Mouse (Mus musculus) bone marrow macrophage, adult 2 months (primary cell): ENCODE measurements around the gene Spata32.

Experiments
- CTCF ChIP-seq: IDR thresholded peaks from 2 replicates; pipeline ENCODE4 v1.5.1; 2012; ENCODE audit warnings: low read depth, mild to moderate bottlenecking, low read length, moderate library complexity
- POLR2A ChIP-seq: IDR thresholded peaks from 2 replicates; pipeline ENCODE4 v1.6.1; 2012; ENCODE audit warnings: mild to moderate bottlenecking, low read depth, low read length, borderline replicate concordance

DNA sequence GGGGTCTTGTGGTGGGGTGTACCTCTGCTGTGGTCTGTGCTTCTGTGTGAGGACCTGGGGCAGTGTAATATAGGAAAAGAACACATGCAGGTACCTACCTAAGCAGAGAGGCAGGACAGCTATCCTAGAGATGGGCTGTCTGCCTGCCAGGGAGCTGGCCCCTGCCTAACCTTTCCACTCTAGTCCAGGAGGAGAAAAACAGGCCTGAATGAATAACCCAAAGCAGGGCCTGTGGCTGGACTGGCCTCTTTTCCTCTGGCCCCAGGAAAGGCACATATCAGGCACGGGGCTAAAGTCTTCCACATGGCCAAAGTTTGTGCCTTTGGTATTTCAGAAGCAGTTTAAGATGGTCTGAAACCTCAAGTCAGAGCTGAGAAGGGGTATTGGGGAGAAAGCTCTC lies 37.8 kb downstream of the Spata32 start:
- TF ChIP-seq CTCF (no peak), POLR2A (no peak)
